Mouse (Mus musculus) stomach, postnatal 0 days (tissue): ENCODE measurements around the gene Mid1ip1. TPM values are rescaled to one million over a fixed set of nuclear protein-coding genes. Genes with fewer than 3 reads are reported as not detected.

ENCODE experiments used
- ATAC-seq: fragments of 200-750 bp; cut with Nextera tagmentation; 2 replicates; pipeline ENCODE4 v1.8.0; 2017; ENCODE audit not compliant: low FRiP score, low TSS enrichment
- DNase-seq: peaks from one replicate; pipeline ENCODE4 v3.0.0-alpha.2; 2016; ENCODE audit warnings: low spot score
- H3K27ac ChIP-seq: fragments of 300-500 bp; sonication (generic); replicated peaks from 2 replicates; pipeline ENCODE4 v1.5.1; 2014; ENCODE audit warnings: mild to moderate bottlenecking, control low read depth
- H3K27me3 ChIP-seq: fragments of 300-500 bp; sonication (generic); 2 replicates; pipeline ENCODE4 v1.6.1; 2014; ENCODE audit warnings: low read length; ENCODE audit not compliant: control insufficient read depth, insufficient read depth
- H3K36me3 ChIP-seq: fragments of 300-500 bp; sonication (generic); 2 replicates; pipeline ENCODE4 v1.6.1; 2014; ENCODE audit warnings: low read length, mixed read lengths; ENCODE audit not compliant: control insufficient read depth, insufficient read depth
- H3K4me1 ChIP-seq: fragments of 300-500 bp; sonication (generic); replicated peaks from 2 replicates; pipeline ENCODE4 v1.6.1; 2014; ENCODE audit warnings: antibody characterized with exemption; ENCODE audit not compliant: control insufficient read depth, insufficient read depth
- H3K4me2 ChIP-seq: fragments of 300-500 bp; sonication (generic); replicated peaks from 2 replicates; pipeline ENCODE4 v1.6.1; 2014; ENCODE audit warnings: low read depth, mild to moderate bottlenecking, control low read depth, moderate library complexity
- H3K4me3 ChIP-seq: fragments of 300-500 bp; sonication (generic); 2 replicates; pipeline ENCODE4 v1.5.1; 2014; ENCODE audit warnings: low read depth, low read length, control low read depth
- H3K9ac ChIP-seq: fragments of 300-500 bp; sonication (generic); 2 replicates; pipeline ENCODE4 v1.6.1; 2014; ENCODE audit warnings: mild to moderate bottlenecking, low read length, control low read depth, mixed read lengths
- H3K9me3 ChIP-seq: fragments of 300-500 bp; sonication (generic); 2 replicates; pipeline ENCODE4 v1.6.1; 2016; ENCODE audit warnings: low read length; ENCODE audit not compliant: control insufficient read depth
- CTCF ChIP-seq: IDR thresholded peaks from 2 replicates; pipeline ENCODE4 v1.5.1; 2016; ENCODE audit warnings: antibody characterized with exemption, low read depth, mild to moderate bottlenecking, moderate library complexity
- EP300 ChIP-seq: optimal IDR thresholded peaks from 2 replicates; pipeline ENCODE3; 2016; ENCODE audit warnings: antibody characterized with exemption
- WGBS: fragments of 180-500 bp; shearing (Covaris S2); extraction: QIAGEN DNeasy Blood & Tissue Kit; methylation state at CpG from one replicate; pipeline ENCODE4 v1.1.7; 2014; 5-methylcytosine and 5-hydroxymethylcytosine counted together
- polyA plus RNA-seq: library from polyadenylated mRNA; unstranded; fragments of >200 nt; fragmentation: Nextera tagmentation; extraction: Ambion mirVana; gene quantifications from 2 replicates; pipeline ENCODE4 v1.2.1, GENCODE M21; 2015

Mid1ip1 gene
- polyA plus RNA-seq, 1 experiment from 2014 or later: 118 TPM

- Histone ChIP-seq H3K4me3 (peak overlapping the region; percentile 59), H3K27me3 (no peaks in the 10 kb centered on the region), H3K4me2 (peak overlapping the region; percentile 58), H3K4me1 (no peaks in the 10 kb centered on the region), H3K9ac (peak overlapping the region; percentile 73), H3K9me3 (no peaks in the 10 kb centered on the region), H3K36me3 (no peaks in the 10 kb centered on the region), H3K27ac (peak overlapping the region; percentile 92)
- ATAC-seq (no peak), DNase-seq (peak; percentile 29)
- WGBS: 17% methylated on average over 61 of the region's 61 CpGs
- TF ChIP-seq EP300: no peak
- no peak for TF ChIP-seq CTCF
Measured at GRCm38 (mm10) chrX:10718021-10718837, 3.4 kb downstream of the Mid1ip1 start.

GRCm38 (mm10) chrX:10718838-10719539, 4.2 kb downstream of the Mid1ip1 start:
- Histone ChIP-seq H3K9ac (peak overlapping the region; percentile 73), H3K27ac (peak overlapping the region; percentile 92), H3K4me1 (no peaks in the 10 kb centered on the region), H3K4me3 (peak overlapping the region; percentile 59), H3K36me3 (no peaks in the 10 kb centered on the region), H3K9me3 (no peaks in the 10 kb centered on the region), H3K4me2 (peak overlapping the region; percentile 58), H3K27me3 (no peaks in the 10 kb centered on the region)
- 11% methylated on average over 22 of the region's 22 CpGs for WGBS
- DNase-seq (peak; percentile 79), ATAC-seq (peak; percentile 79)
- peak; percentile 46 for TF ChIP-seq CTCF
- no peak for TF ChIP-seq EP300

- Histone ChIP-seq H3K36me3 (no peaks in the 10 kb centered on the region), H3K4me2 (no peak overlapping the region), H3K4me1 (no peaks in the 10 kb centered on the region), H3K27me3 (no peaks in the 10 kb centered on the region), H3K27ac (no peak overlapping the region), H3K9me3 (no peaks in the 10 kb centered on the region), H3K4me3 (no peak overlapping the region), H3K9ac (no peak overlapping the region)
- peak; percentile 65 for DNase-seq
- no peak for ATAC-seq
- no peak for TF ChIP-seq EP300
- no peak for TF ChIP-seq CTCF
- WGBS: 37% methylated on average over 6 of the region's 6 CpGs
Measured at GRCm38 (mm10) chrX:10720391-10720790, 5.6 kb downstream of the Mid1ip1 start.

- Histone ChIP-seq H3K4me1 (no peaks in the 10 kb centered on the region), H3K9me3 (no peaks in the 10 kb centered on the region), H3K27ac (no peak overlapping the region), H3K4me2 (no peak overlapping the region), H3K36me3 (no peaks in the 10 kb centered on the region), H3K4me3 (no peak overlapping the region), H3K27me3 (no peaks in the 10 kb centered on the region), H3K9ac (no peak overlapping the region)
- ATAC-seq (no peak), DNase-seq (no peak)
- TF ChIP-seq EP300: no peak
- no peak for TF ChIP-seq CTCF
- 67% methylated on average over 1 of the region's 1 CpGs for WGBS
Measured at GRCm38 (mm10) chrX:10724571-10724970, 9.8 kb downstream of the Mid1ip1 start.

DNA sequence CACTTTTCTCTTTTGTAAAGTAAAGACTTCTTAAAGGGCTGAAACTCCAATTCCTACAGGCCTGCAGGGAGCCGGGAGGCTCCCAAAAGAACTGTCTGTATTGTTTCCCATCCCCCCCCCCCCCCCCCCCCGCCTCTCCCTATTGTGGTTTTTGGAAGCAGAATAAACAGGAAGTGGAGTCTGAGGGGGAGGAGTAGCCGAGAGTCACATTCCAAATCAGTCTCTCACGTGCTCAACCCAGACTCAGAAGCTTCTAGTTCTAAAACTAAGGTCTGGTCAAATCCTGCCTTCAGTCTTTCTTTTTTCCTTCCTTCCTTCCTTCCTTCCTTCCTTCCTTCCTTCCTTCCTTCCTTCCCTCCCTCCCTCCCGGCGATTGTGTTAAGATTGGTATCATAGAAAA, 14.7 kb downstream of the Mid1ip1 start:
- TF ChIP-seq CTCF: no peak
- no peak for TF ChIP-seq EP300
- 28% methylated on average over 5 of the region's 6 CpGs for WGBS

DNA sequence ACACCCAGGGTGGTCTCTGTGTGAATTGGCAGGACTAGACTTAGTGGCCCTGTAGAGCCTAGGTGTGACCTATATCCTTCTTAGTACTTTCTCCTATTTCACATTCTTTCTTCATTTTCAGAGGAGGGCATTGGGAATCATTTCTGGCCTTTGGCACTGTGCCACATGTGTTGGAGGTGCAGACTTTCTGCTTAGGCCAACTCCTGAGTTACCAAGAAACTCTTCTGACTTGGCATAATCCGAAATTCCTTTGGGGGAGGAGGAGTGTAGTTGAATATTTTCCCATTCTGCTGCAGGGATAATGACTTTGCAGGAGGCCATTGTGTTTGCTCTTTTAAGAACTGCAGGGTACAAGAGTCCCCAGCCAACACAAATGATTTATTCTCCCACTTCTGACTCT, 19.6 kb downstream of the Mid1ip1 start:
- WGBS: 19% methylated on average over 1 of the region's 1 CpGs
- Histone ChIP-seq H3K4me2 (no peak overlapping the region), H3K9me3 (no peaks in the 10 kb centered on the region), H3K9ac (no peak overlapping the region), H3K27ac (no peak overlapping the region), H3K4me1 (no peaks in the 10 kb centered on the region), H3K27me3 (no peaks in the 10 kb centered on the region), H3K4me3 (no peak overlapping the region), H3K36me3 (no peaks in the 10 kb centered on the region)
- no peak for DNase-seq
- TF ChIP-seq EP300 (no peak), CTCF (no peak)
- no peak for ATAC-seq

More for the DNA sequence above, 14.7 kb downstream of the Mid1ip1 start:
- Histone ChIP-seq H3K9me3 (no peaks in the 10 kb centered on the region), H3K36me3 (no peaks in the 10 kb centered on the region), H3K4me1 (no peaks in the 10 kb centered on the region), H3K4me2 (no peak overlapping the region), H3K9ac (no peak overlapping the region), H3K4me3 (no peak overlapping the region), H3K27me3 (no peaks in the 10 kb centered on the region), H3K27ac (no peak overlapping the region)
- DNase-seq: no peak
- no peak for ATAC-seq
